Mouse (Mus musculus): ENCODE data around the gene Mast3.

The Mast3 gene

DNA sequence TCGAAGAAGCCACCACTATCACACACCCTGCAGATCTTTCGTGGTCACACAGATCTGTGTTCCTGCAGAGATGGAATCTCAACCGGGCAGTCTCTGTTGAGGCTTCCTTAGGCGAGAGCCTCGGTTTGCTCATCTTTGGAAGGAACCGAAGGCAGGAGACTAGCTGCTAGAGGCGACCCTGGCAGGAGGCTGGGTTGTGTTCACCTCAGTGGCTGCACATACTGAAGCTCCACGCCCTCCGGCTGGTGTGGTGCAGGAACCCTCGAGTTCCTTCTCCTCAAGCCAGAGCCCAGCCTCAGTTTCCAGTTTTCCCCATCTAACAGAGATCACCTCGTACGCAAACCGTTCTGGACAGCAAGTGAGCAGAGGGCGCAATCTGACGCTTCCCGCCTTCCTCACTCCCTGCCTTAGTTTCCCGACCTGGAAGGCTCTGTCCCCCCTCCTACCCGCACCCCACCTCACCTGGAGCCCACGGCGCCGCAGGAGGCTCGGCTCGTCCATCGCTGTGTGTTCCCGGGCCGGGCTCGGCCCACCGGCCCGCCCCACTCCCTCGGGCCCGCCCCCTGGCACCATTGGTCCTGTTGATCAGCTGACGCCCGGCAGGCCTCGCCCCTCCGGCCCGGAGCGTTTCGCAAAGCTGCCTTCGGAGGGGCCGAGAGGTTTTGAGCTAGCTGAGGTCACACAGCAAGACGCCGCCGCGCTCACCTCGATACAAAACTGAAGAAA is at the start of gene Mast3:
TSS of gene Mast3 (minus strand) at position 574 of the 726 bp plus-strand sequence.
- DNase-seq (ENCODE audit: low read depth) = peak; percentile 69

DNA sequence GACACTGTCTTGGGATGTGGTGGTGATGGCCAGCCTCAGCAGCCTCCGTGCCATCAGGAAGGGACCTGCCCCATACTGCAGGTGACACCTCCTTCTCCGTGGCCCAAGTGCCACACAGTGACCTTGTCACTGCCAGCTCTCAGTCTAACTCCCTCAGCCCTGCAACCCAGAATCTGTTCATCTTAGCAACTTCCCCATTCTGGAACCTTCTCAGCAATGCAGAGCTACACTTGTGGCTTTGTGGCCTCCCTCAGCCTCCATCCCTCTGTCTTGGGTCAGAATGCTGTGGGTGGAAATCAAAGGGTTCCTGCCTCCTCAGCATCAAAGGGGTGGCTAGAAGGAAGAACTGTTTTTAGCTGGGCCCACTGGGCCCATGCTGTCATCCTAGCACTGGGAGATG is 49.0 kb upstream of the Mast3 start:
- no peak for DNase-seq (ENCODE audit: low read depth)

DNA sequence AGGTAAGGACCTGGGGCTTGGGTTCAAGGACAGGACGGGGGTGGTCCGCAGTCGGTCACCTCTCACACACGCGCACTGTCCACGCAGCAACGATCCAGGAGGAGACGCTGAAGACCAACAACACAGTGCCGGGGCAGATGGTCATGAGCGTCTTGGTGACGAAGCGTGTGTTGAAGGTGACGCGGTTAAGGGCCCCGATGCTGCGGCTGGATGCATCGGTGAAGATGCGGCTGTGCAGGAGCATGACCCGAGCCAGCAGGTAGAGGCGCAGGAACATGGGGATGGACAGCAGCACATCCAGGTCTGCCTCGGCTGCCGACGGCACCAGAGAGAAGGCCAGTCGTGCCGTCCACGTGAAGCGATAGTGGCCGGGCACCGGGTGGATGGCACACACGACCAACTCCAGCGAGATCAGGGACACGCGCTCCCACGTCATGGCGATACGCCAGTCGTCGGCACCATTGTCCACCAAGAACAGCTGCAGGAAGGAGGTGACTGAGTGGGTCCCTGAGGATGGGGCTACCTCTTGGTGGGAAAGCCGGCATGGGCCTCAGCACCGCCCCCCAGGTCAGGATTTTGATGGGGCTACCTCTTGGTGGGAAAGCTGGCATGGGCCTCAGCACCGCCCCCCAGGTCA is 47.9 kb upstream of the Mast3 start:
- no peak for DNase-seq (ENCODE audit: low read depth)

DNA sequence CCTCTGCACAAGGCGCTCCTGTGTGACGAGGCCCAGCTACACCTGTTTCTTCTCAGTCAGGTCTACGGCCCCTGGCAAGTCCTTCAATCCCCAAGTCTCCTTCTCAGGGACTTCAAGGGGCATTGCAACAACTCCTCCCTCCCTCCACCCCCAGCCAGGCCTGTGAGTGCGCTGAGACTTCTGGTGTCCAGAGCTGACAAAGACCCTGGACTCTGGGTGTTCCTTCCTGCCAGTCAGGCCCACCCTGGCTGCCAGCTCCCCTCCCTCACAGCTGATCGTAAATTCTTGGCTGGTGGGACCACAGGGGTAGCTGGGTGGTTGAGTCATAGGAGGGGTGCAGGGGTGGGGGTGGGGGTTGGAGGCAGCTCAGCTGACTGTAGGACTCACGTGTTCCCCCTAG is 47.0 kb upstream of the Mast3 start:
- no peak for DNase-seq (ENCODE audit: low read depth)

DNA sequence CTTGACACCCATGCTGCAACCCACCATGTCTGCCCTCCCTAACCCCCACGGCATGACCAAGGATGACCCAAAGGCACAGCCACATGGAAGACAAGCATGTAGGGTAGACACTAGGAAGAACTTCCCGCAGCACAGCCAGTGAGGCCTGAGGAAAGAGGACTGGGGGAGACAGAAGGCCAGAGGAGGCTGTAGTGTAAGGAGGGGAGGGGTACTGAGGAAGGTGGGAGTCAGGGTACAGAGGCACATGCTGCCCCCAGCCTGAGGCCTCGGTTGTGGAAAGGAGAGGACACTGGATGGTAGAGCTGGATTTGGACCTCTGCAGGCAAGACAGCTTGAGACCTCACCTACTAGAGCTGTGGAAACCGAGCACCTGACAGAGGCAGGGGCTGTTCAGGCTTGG is 46.1 kb upstream of the Mast3 start:
- no peak for DNase-seq (ENCODE audit: low read depth)

DNA sequence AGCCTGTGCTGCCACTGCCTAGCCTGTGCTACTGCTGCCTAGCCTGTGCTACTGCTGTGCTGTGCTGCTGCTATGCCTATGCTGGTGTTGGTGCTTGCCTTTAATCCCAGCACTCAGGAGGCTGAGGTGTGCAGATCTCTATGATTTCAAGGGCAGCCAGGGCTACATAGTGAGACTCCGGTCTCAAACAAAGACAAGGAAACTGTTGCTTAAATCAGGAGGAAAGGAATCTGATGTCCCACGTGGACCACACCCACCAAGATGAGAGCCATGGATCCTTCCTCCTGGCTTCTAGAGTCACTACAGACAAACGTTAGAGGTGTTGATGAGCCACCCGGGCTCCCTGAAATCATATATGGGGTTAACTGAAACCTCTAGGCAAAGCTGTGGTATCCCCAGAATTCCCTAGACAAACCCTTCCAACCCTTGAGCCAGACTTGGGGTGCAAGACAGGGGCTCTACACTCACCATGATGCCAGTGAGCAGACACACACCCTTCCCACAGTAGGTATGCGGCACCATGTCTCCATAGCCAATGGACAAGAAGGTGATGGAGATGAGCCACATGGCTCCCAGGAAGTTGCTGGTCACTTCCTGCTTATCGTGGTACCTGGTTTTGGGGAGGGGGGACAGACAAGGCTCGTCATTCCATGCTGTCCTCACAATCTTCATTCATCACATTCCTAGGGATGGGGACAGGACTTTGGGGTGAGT is 45.4 kb upstream of the Mast3 start:
- no peak for DNase-seq (ENCODE audit: low read depth)

DNA sequence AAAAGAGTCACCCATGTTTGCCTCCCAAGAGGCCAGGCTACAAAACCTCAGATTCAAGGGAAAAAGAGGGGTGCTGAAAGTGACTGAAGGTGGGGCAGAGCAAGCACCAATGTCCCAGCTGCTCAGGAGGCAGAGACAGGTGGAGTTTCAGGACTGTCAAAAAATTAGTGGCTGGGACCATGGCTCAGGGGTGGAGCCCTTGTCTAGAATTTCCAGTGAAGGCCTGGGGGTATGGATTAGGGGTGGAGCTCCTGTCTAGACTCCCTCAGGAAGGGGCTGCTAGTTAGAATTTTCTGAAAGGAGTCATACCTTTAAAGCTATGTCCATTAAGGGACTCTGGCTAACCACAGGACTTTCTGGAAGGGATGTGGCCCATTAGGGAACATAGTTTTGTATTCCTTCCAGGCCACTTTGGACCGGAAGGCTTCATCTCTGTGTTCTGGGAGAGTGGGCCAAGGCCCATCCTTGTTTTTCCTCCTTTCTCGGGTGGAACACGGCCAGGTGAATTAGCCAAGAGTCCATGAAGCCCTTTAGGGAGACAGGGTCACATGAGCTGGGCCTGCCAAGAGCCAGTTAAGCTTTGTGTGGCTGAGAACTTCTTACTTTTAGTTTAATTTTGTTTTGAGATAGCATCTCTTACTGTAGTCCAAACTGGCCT is 44.6 kb upstream of the Mast3 start:
- DNase-seq (ENCODE audit: low read depth) = no peak

DNA sequence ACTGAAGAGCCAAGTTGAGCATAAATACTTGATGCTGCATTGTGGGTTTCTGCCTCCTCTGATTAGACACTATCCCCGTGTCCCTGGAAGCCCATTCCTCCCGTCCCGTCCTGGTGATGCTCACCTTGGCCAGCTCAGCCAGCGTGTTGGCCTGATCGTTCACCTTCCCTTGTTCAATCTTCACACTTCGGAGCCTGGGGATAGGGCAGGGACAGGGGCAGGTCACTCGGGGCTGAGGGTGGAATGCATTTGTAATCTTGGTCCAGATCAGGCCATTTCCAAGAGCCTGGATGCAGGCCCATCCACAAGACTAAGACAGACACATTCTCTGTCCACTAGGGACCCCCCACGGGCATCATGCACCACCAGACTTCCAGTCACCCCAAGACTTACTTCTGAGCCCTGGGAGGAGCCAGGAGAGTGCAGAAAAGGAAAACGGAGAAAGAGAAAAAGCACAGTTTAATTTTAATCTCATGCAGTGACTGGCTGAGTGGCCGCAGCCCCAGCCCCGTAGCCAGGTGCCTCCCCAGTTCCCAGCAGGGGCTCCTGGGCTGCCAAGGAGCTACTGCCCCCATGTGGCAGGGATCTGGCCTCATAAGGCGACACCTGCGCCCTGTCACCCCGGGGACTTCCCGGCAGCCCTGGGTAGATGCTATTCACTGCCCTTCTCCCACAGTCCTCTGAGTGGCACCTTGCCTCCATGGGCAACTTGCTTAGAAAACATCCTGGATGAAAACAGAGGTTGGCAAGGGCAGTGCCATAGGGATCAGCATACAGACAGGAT is 41.7 kb upstream of the Mast3 start:
- DNase-seq (ENCODE audit: low read depth) = no peak

DNA sequence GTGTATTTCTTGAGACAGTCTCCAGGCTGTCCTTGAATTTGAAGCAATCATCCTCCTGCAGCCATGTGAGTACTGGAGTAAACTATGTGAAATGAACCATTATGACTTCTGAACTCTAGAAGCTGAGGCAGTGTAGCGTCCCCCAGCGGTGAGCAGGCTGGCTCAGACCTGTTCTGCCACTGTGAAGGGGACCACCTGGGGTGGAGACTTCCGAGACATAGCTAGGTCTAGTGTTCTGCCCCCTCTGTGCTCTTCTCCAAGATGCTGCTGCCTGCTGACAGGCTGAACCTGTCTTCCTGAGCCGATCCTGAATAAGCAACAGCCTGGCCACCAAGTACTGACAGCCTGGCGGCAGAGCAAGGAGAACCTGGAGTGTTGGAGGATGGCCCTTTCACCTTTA is 40.3 kb upstream of the Mast3 start:
- no peak for DNase-seq (ENCODE audit: low read depth)

DNA sequence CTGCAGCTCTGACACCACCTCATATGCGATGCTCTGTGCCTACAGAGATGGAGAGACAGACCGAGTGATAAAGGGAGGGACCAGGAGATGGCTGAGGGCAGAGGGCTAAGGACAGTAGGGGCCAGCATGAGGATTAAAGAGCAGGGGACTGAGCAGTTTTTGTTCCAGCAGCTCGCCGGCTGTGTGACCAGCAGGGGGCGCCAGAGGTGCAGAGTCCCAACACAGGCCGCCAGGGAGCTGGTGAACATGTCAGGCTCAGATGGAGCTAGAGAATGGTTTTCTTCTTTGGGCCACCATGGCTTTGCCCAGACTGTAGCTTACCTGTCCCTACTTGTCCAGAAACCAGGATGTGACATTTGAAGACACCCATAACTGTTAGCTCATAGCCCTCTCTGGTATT is 39.7 kb upstream of the Mast3 start:
- no peak for DNase-seq (ENCODE audit: low read depth)

DNA sequence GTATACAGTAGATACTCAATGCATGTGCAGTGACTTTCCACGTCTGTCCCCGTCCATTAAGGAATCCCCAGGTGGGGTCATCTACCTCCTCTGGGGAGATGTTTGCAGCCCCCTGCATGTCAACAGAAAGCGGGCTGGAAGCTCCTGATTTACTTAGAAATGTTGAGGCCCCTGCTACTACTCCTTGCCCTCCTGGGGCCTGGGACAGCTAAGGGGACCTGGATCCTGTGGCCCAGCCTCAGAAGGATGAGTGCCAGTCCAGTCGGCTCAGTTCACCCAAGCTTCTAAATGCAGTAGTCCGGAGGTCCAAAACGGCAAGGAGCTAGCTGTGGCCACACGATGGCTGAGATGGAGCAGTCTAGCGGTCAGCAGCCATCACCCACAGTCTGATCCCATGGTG is 39.1 kb upstream of the Mast3 start:
- DNase-seq (ENCODE audit: low read depth) = no peak

DNA sequence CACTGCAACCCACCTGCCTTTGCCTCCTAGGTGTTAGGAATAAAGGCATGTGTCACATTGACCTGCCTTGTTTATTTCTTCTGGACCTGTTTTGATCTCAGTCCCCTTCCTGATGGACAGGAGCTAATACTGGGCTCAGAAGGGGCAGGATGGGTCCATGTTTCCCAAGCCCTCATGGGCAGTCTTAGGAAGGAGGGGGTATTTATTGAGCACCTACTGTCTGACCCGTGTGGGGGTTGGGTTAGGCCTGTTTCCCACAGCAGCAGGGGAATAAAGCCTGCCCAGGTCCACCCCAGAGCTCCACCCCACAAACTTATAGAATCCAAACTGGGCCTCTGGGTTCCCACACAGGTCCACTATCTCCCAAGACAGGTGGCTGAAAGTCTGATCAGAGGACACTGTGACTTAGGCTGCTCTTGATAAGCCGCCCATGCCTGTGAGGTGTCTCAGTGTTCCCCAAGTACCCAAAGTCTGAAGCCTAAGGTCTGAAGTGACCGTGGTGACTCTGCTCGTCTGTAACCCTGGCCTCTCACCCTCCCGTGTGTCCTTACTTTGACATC is 38.4 kb upstream of the Mast3 start:
- DNase-seq (ENCODE audit: low read depth) = peak; percentile 87

DNA sequence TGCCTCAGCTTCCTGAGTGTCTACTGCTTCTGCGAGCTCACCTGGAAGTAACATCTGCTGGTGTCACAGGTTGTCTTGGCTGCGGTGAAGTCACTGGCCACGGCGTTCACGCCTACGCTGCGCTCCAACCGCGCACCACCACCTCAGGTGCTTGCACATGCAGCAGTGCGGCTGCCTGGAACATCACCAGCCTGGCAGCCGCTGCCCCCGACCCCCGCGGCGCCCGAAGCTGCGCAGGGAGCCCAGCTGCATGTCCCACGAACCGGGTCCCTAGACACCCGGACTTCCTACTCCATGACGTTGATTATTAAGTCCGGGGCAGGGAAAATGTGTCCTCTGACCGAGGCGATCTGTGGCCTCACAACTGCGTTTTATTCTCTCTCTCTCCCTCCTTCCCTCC is 37.6 kb upstream of the Mast3 start:
- DNase-seq (ENCODE audit: low read depth) = no peak

DNA sequence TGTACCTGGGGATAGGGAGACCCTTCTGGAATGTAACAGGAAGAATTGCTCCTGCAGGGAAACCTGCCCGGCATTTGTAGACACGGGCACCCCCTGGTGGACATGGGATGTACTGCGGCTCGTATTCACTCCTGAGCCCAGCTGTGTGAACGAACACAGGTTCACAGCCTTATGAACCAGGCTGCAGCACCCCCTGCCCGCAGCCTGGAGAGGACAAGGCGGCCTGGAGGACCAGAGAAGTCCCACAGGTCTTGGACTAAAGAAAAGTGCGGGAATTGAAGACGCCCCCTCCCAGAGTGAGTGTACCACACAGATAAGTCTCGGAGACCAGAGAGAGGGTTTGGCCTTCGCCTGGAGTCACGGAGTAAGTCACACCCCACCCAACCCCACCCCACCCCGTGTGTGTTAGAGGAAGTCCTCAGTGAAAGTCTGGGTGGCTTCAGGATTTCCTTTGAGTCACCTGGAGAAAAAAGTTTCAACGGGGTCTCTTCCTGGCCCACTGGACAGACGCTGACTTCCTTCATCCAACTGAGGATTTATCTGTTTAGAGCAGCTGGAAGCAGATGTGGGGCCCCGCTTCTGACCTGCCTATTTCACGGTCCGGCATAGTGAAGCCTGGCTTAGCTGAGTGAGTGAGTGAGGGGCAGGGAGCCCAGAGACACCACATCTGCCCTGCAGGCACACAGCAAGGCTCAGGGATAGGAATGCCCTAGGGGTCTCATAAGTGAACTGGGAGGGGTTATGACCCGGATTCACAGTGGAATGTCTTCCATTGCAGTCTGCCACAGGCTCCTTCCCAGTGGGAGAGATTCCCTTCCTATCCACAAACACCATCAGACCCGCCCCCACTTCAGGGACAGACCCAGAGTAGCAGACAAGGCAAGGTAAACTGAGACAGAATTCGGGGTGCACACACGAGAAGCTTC is 36.6 kb upstream of the Mast3 start:
- peak; percentile 80 for DNase-seq (ENCODE audit: low read depth)

DNA sequence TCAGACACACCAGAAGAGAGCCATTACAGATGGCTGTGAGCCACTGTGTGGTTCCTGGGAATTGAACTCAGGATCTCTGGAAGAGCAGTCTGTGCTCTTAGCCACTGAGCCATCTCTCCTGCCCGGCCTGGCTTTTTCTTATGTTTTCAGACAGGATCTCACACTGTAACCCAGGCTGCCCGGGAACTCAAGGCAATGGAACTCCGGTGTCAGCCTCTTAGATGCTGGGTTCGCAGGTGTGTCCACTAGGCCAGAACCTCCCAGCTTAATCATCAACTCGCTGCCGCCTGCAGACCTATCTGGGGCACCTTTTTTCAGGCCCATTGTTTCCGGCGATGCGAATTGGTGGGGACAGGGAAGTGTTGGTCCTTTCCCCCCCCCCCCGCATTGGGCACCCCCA is 35.7 kb upstream of the Mast3 start:
- DNase-seq (ENCODE audit: low read depth) = no peak

DNA sequence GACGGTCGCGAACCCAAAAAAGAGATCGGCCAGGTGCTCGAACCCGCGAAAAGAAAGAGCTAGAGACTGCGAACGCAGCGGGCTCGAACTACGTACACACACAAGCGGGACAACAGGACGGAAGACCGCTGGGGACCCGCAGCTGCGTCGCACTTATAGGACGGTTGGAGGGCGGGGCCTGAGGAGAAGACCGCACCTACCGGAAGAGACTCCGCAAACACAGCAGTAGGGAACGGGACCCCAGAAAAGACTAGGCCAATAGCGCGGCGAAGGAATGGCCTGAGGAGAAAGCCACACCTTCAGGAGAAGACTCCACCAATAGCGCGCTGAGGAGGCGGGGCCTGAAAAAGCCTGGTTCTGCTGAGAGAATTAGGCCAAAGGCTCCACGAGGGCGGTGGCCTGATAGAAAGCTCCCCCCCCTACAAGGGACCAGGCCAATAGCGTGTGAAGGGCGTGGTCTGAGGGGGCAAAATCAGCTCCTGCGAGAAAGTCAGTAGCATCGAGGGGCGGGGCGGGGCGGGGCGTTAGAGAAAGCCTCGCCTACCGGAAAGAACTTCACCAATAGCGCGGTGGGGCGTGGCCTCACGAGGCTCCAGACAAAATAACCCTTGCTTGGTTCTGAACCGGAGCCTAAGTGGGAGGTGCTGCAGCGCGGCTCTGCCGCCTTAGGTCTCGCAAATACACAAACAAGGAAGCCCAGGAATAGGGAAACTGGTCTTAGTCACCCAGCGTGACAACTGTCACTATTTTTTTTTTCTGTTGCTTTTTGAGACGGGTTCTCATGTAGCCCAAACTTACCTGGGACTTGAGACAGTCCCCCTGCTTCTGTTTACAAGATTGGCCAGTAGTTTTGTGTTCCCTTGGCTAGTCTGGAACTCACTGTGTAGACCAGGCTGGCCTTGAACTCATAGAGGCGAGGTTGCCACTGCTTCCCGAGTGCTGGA is 34.8 kb upstream of the Mast3 start, which contains the start of gene Arrdc2:
TSS of gene Arrdc2 (minus strand) at position 313 of the 944 bp plus-strand sequence.
- DNase-seq (ENCODE audit: low read depth) = peak; percentile 100

DNA sequence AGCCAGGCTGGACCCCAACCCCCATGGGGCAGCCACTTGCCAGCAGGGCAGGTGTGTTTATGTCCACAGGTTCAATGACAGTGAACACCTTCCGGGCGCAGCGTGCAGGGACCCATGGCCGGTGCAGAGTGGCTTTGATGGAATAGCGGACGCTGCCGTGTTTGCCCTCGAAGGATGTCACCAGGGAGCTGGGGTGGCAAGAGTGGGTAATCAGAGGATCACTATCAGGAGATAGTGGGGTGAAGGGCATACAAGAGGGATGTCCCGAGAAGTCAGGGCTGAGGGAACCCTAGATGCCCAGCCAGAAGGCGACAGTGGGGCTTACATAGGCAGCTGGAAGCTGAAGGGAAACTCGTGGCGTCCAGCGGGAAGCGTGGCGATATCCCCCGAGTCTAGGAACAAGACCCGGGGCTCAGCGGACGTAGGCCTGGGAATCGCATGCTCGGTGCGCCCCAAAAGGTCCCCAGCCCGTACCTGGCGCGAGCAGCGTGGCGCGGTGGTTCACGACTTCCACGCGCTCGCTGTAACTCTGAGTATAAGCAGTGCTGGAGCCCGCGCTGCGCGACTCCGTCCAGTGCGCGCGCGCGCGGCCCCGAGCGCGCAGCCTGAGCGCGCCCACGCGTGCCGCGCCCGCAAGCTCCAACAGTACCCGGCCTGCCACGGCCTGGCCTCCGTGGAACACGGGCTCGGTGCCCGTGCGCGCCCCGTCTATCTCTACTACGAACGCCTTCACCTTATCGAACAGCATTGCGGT is 34.0 kb upstream of the Mast3 start:
- DNase-seq (ENCODE audit: low read depth) = no peak

DNA sequence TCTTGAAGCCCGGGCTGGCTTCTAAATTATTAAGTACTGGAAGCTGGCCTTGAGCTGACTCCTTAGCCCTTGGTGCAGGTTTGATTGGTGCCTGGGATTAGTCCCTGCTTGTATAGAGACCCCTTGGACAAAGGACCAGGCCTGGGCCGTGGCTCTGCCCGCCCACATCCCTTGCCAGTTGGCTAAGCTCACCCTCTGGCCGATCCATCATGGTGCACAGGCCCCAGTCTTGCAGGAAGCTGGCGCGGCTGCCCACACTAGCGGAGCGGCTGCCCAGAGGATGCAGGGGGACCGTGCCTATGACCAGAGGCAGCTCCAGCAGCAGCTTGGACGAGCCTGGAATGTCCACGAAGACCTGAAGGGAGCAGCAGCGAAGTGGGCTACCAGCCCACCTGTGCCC is 31.8 kb upstream of the Mast3 start:
- DNase-seq (ENCODE audit: low read depth) = no peak

DNA sequence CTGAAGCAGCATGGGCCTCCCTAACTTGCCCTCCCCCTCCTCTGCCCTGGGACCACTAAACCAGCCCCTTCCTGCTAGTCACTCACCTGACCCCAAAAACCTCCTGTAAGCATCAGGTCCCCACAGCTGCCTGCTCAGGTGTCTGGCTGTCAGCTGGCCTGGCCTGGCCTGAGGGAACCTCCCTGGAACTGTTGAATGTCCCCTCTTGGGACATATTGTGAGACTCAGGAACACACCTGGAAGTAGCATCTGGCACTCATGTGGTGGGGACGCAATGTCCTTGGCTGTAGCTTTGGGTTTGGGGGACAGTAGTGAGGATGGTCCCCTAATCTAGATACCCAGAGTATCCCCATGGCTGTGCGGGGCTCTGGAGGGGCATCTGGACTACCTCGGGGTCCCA is 29.2 kb upstream of the Mast3 start:
- no peak for DNase-seq (ENCODE audit: low read depth)
